Mouse (Mus musculus) fat pad, adult 2 months (tissue): ENCODE data around the gene Stxbp6.
"Not testable (repeated sequence)": the region's sequence is repeated elsewhere in the genome, so short reads cannot be mapped to it uniquely, and the experiment has no call there.

Experiments used
- DNase-seq: peaks from one replicate; pipeline ENCODE4 v3.0.0-alpha.2; 2011; ENCODE audit warnings: low read depth, low spot score; ENCODE audit errors: extremely low read depth

The Stxbp6 gene

GRCm38 (mm10) chr12:45074611-45075342 lies at the start of gene Stxbp6:
Gene Stxbp6 (minus strand): TSS chr12:45074709.
- DNase-seq: no peak

DNA sequence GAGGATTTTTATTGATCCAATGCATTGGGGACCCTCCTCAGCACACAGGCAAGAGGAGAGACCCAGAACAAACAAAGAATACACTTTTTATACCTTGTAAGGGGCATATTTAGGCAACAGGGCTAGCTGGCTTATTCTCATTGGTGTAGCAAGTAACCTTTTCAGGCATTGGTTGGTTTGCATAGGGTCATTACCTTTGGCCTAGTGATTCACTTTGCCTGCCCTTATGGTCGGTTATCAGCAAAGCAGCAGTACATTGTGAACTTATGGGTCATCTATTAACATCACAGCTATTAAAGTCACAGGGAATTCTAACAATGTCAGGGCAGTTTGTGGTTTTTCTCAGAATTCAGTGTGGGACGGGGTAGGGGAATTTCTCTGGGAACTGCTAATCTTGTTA lies 28.4 kb upstream of the Stxbp6 start:
- not testable (repeated sequence) for DNase-seq

GRCm38 (mm10) chr12:45093732-45094131 lies 19.2 kb upstream of the Stxbp6 start:
- no peak for DNase-seq

- no peak for DNase-seq
These were observed 17.9 kb upstream of the Stxbp6 start for GRCm38 (mm10) chr12:45092444-45092843.

GRCm38 (mm10) chr12:45083145-45083475 lies 8.6 kb upstream of the Stxbp6 start:
- DNase-seq: no peak

- no peak for DNase-seq
These were observed 8.1 kb upstream of the Stxbp6 start for GRCm38 (mm10) chr12:45082379-45083144.

DNA sequence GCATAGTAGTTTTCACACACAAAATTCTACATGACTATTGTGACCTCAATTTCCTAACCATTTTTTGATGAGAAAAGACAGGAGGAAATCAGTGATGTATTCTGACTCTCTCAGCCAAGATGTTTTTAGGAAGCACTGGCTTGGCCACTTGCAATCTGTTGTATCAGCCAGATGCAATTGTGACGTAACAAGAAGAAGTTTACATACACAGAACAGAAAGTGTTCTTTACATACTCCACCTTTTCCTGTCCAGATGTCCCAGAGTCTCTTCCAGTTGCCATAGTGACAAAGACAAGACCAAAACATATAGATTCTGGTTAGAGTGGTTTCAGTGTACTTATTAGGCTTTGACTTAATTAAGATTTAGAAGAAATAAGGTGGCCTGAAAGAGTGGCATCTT lies 7.1 kb upstream of the Stxbp6 start:
- no peak for DNase-seq

DNA sequence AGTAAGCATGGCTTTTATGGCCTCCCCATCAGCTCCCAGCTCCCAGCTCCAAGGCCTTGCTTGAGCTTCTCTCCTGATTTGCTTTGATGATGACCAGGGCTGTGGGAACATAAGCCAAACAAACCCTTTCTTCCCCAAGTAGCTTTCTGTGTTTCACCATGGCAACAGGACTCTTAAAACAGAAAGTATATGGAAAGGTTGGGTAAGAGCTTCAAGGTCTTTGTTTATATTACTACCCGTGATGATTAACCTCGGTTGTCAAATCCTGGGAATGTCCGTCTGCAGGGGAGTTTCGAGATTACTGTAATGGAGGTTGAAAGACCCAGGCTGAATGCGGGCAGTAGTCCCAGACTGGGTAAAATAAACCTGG lies 6.2 kb upstream of the Stxbp6 start:
- no peak for DNase-seq

- no peak for DNase-seq
These were observed 5.7 kb upstream of the Stxbp6 start for GRCm38 (mm10) chr12:45080036-45080752.

GRCm38 (mm10) chr12:45075631-45076030 lies 1.1 kb upstream of the Stxbp6 start:
- no peak for DNase-seq

DNA sequence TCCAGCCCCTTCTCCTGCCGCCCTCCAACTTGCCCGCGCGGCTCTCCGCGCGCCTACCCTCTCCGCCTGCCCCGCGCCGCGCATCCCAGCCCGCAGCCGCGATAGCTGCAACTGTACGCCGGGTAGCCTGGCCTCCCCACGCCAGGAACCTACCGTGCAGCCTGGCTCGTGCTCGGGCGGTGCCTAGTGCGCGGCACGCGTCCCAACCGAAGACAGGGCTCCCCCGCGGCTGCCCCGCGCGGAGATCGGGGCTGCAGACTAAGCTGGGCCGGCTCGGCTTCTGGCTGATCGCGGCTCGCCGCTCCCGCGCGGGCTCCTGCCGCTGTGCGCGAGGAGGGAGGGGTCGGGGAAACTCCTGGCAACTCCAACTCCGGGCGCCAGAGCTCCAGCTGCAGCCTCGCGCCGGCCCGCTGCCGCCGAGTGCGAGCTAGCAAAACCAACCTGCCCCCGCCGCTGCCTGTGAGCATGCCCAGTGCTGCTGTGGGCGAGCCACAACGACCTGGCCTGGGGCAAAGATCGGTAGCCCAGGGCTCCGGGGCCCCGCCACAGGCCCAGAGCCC lies 387 bp downstream of the Stxbp6 start:
- no peak for DNase-seq

DNA sequence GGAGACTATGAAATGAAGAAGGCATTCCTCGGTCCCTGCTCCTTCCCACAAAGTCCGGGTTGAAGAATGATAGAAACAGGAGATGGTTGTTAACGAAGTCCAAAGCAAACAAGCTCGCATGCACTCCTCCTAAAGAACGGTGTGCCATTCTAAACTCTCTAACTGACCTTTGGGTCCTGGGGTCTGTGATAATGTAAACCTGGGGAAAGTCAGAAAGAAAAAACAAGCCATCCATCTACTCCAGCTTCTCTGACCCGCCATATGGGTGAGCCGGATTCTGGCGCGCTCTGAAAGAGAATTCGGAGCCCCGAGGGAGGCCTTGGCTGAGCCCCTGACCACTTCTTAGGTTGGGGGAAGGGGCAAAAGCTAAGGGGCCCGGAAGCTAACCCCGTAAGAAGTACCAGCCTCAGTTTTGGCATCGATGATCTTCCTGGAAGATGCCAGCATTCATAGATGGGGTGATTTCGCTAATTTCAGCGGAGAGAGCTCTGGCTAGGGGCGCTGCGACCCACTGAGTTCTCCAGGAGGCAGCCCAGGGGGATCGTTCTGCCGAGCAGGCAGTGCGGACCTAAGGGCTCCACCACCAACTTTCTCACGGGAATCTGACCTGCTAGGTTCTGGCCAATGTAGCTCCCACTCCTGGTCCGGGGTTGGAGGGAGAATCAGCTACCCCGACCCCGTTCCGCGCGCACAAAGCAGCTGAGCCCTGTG lies 1.0 kb downstream of the Stxbp6 start:
- no peak for DNase-seq

GRCm38 (mm10) chr12:45072185-45072584 lies 2.3 kb downstream of the Stxbp6 start:
- DNase-seq: no peak

DNA sequence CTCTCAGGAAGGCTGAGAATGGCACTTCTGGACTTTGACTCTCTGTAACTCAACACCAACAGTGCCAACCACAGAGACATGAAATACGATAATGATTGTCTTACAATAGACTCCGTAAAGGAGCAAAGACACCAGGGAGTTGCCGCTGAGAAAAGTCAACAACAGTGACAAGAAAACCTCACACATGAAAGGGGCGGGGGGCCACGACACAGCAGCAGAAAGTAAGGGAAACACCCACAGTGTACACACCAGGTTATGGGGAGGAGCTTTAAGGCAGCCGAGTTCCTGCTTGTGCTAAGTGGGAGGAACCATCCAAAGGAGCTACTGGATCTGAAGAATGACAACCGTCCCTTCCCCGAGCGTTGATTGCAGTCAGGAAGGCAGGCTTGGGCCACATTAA lies 4.3 kb downstream of the Stxbp6 start:
- DNase-seq: no peak

GRCm38 (mm10) chr12:45068145-45068754 lies 6.3 kb downstream of the Stxbp6 start:
- DNase-seq: no peak

DNA sequence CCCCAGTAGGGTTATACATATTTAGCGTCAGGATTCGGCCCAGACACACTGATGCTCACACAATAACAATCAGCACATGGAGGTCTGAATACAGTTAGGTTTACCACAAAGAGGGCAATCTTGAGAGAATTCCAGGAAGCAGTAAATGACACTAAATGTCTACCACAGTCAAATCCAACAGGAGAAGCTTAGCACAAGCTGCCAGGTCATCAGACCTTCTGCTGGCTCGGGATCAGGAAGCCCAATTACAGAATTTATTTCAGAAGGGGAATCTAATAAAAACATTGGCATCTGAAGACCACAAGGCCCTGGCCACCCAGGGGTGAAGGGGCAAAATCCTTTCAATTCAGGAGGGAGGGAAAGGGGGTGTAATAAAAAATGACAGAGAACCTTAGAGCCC lies 6.8 kb downstream of the Stxbp6 start:
- no peak for DNase-seq

GRCm38 (mm10) chr12:45067047-45067685 lies 7.3 kb downstream of the Stxbp6 start:
- DNase-seq: no peak

- DNase-seq: no peak
These were observed 10.9 kb downstream of the Stxbp6 start for GRCm38 (mm10) chr12:45063606-45064005.

- DNase-seq: no peak
These were observed 13.2 kb downstream of the Stxbp6 start for GRCm38 (mm10) chr12:45061336-45061735.

GRCm38 (mm10) chr12:45060804-45061203 lies 13.7 kb downstream of the Stxbp6 start:
- DNase-seq: no peak
